Mouse (Mus musculus): Measurements from ENCODE around the gene Schip1. TPM values are rescaled to one million over a fixed set of nuclear protein-coding genes. Genes with fewer than 3 reads are reported as not detected.

Schip1 gene
- total and polyA plus RNA-seq, 2 experiments from 2014 or later: 108 to 157 TPM

- no peak for TF ChIP-seq CTCF (IDR thresholded peaks at IDR 0.05)
- H3K4me1 ChIP-seq (ENCODE audit: insufficient read depth, low read length): no peaks in the 10 kb centered on the region
- H3K27me3 ChIP-seq (ENCODE audit: insufficient read depth, low read length): no peaks in the 10 kb centered on the region
- ATAC-seq (ENCODE audit: low FRiP score) (no peak), DNase-seq (ENCODE audit: low spot score) (no peak)
- H3K36me3 ChIP-seq (ENCODE audit: insufficient read depth, low read length): peaks cover 14% of the 10 kb centered on the region
- no peak overlapping the region for H3K27ac ChIP-seq (ENCODE audit: low read depth, low read length)
- H3K4me3 ChIP-seq (ENCODE audit: low read depth, low read length): no peak overlapping the region
- WGBS: 35% methylated on average over 3 of the region's 3 CpGs
- no peaks in the 10 kb centered on the region for H3K9me3 ChIP-seq (ENCODE audit: low read length)
- no peak overlapping the region for H3K9ac ChIP-seq (replicated peaks; ENCODE audit: low read length, poor library complexity, severe bottlenecking)
- H3K4me2 ChIP-seq (ENCODE audit: low read depth, low read length, poor library complexity, severe bottlenecking): no peak overlapping the region
Measured at GRCm38 (mm10) chr3:68630821-68631220, 566.2 kb downstream of the Schip1 start.

- 85% methylated on average over 3 of the region's 3 CpGs for WGBS
- no peaks in the 10 kb centered on the region for H3K27me3 ChIP-seq (ENCODE audit: insufficient read depth, low read length)
- no peak overlapping the region for H3K9ac ChIP-seq (replicated peaks; ENCODE audit: low read length, poor library complexity, severe bottlenecking)
- no peak overlapping the region for H3K4me3 ChIP-seq (ENCODE audit: low read depth, low read length)
- DNase-seq (ENCODE audit: low spot score) (no peak), ATAC-seq (ENCODE audit: low FRiP score) (no peak)
- no peak overlapping the region for H3K27ac ChIP-seq (ENCODE audit: low read depth, low read length)
- 0 out of 2 replicates have a peak, but pooled peaks cover 3% of the 10 kb centered on the region for H3K36me3 ChIP-seq (ENCODE audit: insufficient read depth, low read length)
- no peaks in the 10 kb centered on the region for H3K9me3 ChIP-seq (ENCODE audit: low read length)
- TF ChIP-seq CTCF (IDR thresholded peaks at IDR 0.05): no peak
- H3K4me1 ChIP-seq (ENCODE audit: insufficient read depth, low read length): no peaks in the 10 kb centered on the region
- H3K4me2 ChIP-seq (ENCODE audit: low read depth, low read length, poor library complexity, severe bottlenecking): no peak overlapping the region
Measured at GRCm38 (mm10) chr3:68632714-68633113, 568.1 kb downstream of the Schip1 start.

GRCm38 (mm10) chr3:68633577-68633976 is 569.0 kb downstream of the Schip1 start:
- ATAC-seq (ENCODE audit: low FRiP score) (no peak), DNase-seq (ENCODE audit: low spot score) (no peak)
- Histone ChIP-seq H3K4me3 (ENCODE audit: low read depth, low read length) (no peak overlapping the region), H3K4me2 (ENCODE audit: low read depth, low read length, poor library complexity, severe bottlenecking) (no peak overlapping the region), H3K4me1 (ENCODE audit: insufficient read depth, low read length) (no peaks in the 10 kb centered on the region), H3K27me3 (ENCODE audit: insufficient read depth, low read length) (no peaks in the 10 kb centered on the region), H3K9ac (replicated peaks; ENCODE audit: low read length, poor library complexity, severe bottlenecking) (no peak overlapping the region), H3K27ac (ENCODE audit: low read depth, low read length) (no peak overlapping the region), H3K9me3 (ENCODE audit: low read length) (no peaks in the 10 kb centered on the region), H3K36me3 (ENCODE audit: insufficient read depth, low read length) (no peaks in the 10 kb centered on the region)
- no peak for TF ChIP-seq CTCF (IDR thresholded peaks at IDR 0.05)
- 89% methylated on average over 4 of the region's 4 CpGs for WGBS

GRCm38 (mm10) chr3:68637960-68638359 is 573.4 kb downstream of the Schip1 start:
- TF ChIP-seq CTCF (IDR thresholded peaks at IDR 0.05): no peak
- Histone ChIP-seq H3K27ac (ENCODE audit: low read depth, low read length) (no peak overlapping the region), H3K4me1 (ENCODE audit: insufficient read depth, low read length) (no peaks in the 10 kb centered on the region), H3K9me3 (ENCODE audit: low read length) (no peaks in the 10 kb centered on the region), H3K9ac (replicated peaks; ENCODE audit: low read length, poor library complexity, severe bottlenecking) (no peak overlapping the region), H3K27me3 (ENCODE audit: insufficient read depth, low read length) (no peaks in the 10 kb centered on the region), H3K36me3 (ENCODE audit: insufficient read depth, low read length) (no peaks in the 10 kb centered on the region), H3K4me2 (ENCODE audit: low read depth, low read length, poor library complexity, severe bottlenecking) (no peak overlapping the region), H3K4me3 (ENCODE audit: low read depth, low read length) (no peak overlapping the region)
- peak; percentile 26 for DNase-seq (ENCODE audit: low spot score)
- 19% methylated on average over 7 of the region's 7 CpGs for WGBS
- no peak; the same call in 1 of the 2 replicates for ATAC-seq (ENCODE audit: low FRiP score)

GRCm38 (mm10) chr3:68638703-68639102 is 574.1 kb downstream of the Schip1 start:
- Histone ChIP-seq H3K4me2 (ENCODE audit: low read depth, low read length, poor library complexity, severe bottlenecking) (no peak overlapping the region), H3K4me1 (ENCODE audit: insufficient read depth, low read length) (no peaks in the 10 kb centered on the region), H3K9ac (replicated peaks; ENCODE audit: low read length, poor library complexity, severe bottlenecking) (no peak overlapping the region), H3K27me3 (ENCODE audit: insufficient read depth, low read length) (no peaks in the 10 kb centered on the region), H3K36me3 (ENCODE audit: insufficient read depth, low read length) (no peaks in the 10 kb centered on the region), H3K9me3 (ENCODE audit: low read length) (no peaks in the 10 kb centered on the region), H3K4me3 (ENCODE audit: low read depth, low read length) (no peak overlapping the region), H3K27ac (ENCODE audit: low read depth, low read length) (no peak overlapping the region)
- DNase-seq (ENCODE audit: low spot score): no peak
- ATAC-seq (ENCODE audit: low FRiP score): no peak
- TF ChIP-seq CTCF (IDR thresholded peaks at IDR 0.05): no peak
- 86% methylated on average over 1 of the region's 1 CpGs for WGBS

GRCm38 (mm10) chr3:68642935-68643334 is 578.3 kb downstream of the Schip1 start:
- no peak for ATAC-seq (ENCODE audit: low FRiP score)
- H3K36me3 ChIP-seq (ENCODE audit: insufficient read depth, low read length): no peaks in the 10 kb centered on the region
- H3K4me2 ChIP-seq (ENCODE audit: low read depth, low read length, poor library complexity, severe bottlenecking): no peak overlapping the region
- 92% methylated on average over 7 of the region's 7 CpGs for WGBS
- no peak overlapping the region for H3K9ac ChIP-seq (replicated peaks; ENCODE audit: low read length, poor library complexity, severe bottlenecking)
- no peaks in the 10 kb centered on the region for H3K27me3 ChIP-seq (ENCODE audit: insufficient read depth, low read length)
- no peak for TF ChIP-seq CTCF (IDR thresholded peaks at IDR 0.05)
- no peak overlapping the region for H3K27ac ChIP-seq (ENCODE audit: low read depth, low read length)
- no peak overlapping the region for H3K4me3 ChIP-seq (ENCODE audit: low read depth, low read length)
- DNase-seq (ENCODE audit: low spot score): no peak
- H3K4me1 ChIP-seq (ENCODE audit: insufficient read depth, low read length): no peaks in the 10 kb centered on the region
- no peaks in the 10 kb centered on the region for H3K9me3 ChIP-seq (ENCODE audit: low read length)
